Mouse (Mus musculus): ENCODE measurements around the gene Erc2. TPM values are rescaled to one million over a fixed set of nuclear protein-coding genes. Genes with fewer than 3 reads are reported as not detected.

Gene Erc2
- polyA plus RNA-seq, 1 experiment from 2014 or later, result 90.7 TPM

- DNase-seq, result no peak
- Histone ChIP-seq H3K4me1 (ENCODE audit: control insufficient read depth, insufficient read depth, low read length) (no peaks in the 10 kb centered on the region), H3K27ac (replicated peaks; ENCODE audit: low read depth, low read length) (no peak overlapping the region), H3K27me3 (ENCODE audit: control insufficient read depth, insufficient read depth, low read length) (no peaks in the 10 kb centered on the region; the same call in 1 of the 2 replicates), H3K9me3 (ENCODE audit: control insufficient read depth, low read length) (no peaks in the 10 kb centered on the region), H3K9ac (replicated peaks; ENCODE audit: low read length) (no peak overlapping the region), H3K4me2 (ENCODE audit: low read length) (no peak overlapping the region), H3K36me3 (ENCODE audit: control insufficient read depth, insufficient read depth, low read length) (no peaks in the 10 kb centered on the region), H3K4me3 (replicated peaks; ENCODE audit: low read depth, low read length) (no peak overlapping the region)
- 89% methylated on average over 7 of the region's 7 CpGs for WGBS
- no peak for ATAC-seq (ENCODE audit: low FRiP score, low TSS enrichment)
These were observed 821.2 kb downstream of the Erc2 start for GRCm38 (mm10) chr14:28443254-28443944.

- no peak for DNase-seq
- no peaks in the 10 kb centered on the region; the same call in 1 of the 2 replicates for H3K27me3 ChIP-seq (ENCODE audit: control insufficient read depth, insufficient read depth, low read length)
- no peak overlapping the region for H3K4me2 ChIP-seq (ENCODE audit: low read length)
- no peaks in the 10 kb centered on the region for H3K36me3 ChIP-seq (ENCODE audit: control insufficient read depth, insufficient read depth, low read length)
- no peak overlapping the region for H3K4me3 ChIP-seq (replicated peaks; ENCODE audit: low read depth, low read length)
- no peak for ATAC-seq (ENCODE audit: low FRiP score, low TSS enrichment)
- no peak overlapping the region for H3K9ac ChIP-seq (replicated peaks; ENCODE audit: low read length)
- H3K9me3 ChIP-seq (ENCODE audit: control insufficient read depth, low read length), result no peaks in the 10 kb centered on the region
- H3K4me1 ChIP-seq (ENCODE audit: control insufficient read depth, insufficient read depth, low read length), result peaks cover 10% of the 10 kb centered on the region
- WGBS, result 83% methylated on average over 6 of the region's 6 CpGs
- H3K27ac ChIP-seq (replicated peaks; ENCODE audit: low read depth, low read length), result no peak overlapping the region
These were observed 823.5 kb downstream of the Erc2 start for GRCm38 (mm10) chr14:28445737-28446136.

DNA sequence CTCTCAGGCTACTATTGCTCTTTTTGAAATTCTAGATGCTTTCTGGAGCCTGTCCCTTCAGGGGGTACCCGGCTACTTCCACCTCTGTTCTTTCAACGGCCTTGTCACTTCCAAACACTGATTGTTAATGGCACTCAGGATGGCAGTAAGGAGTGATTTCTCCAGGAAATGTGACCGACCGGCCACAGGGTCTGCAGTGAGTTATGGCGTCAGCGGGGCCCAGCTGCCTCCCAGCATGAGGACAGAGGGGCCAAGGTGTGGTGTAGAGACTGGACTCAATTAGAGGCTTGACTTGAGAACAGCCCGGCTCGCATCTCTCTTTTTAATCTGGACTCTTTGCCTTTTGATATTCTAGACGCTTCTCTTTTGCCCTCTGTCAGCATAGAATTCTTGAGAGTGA lies 829.5 kb downstream of the Erc2 start:
- H3K4me2 ChIP-seq (ENCODE audit: low read length), result no peak overlapping the region
- no peaks in the 10 kb centered on the region; the same call in 1 of the 2 replicates for H3K27me3 ChIP-seq (ENCODE audit: control insufficient read depth, insufficient read depth, low read length)
- DNase-seq (no peak), ATAC-seq (ENCODE audit: low FRiP score, low TSS enrichment) (no peak)
- 58% methylated on average over 9 of the region's 9 CpGs for WGBS
- H3K4me1 ChIP-seq (ENCODE audit: control insufficient read depth, insufficient read depth, low read length), result peaks cover 21% of the 10 kb centered on the region
- H3K9ac ChIP-seq (replicated peaks; ENCODE audit: low read length), result no peak overlapping the region
- H3K4me3 ChIP-seq (replicated peaks; ENCODE audit: low read depth, low read length), result no peak overlapping the region
- H3K27ac ChIP-seq (replicated peaks; ENCODE audit: low read depth, low read length), result 0 out of 2 replicates have a peak overlapping the region, but pooled peaks have one; percentile 10
- no peaks in the 10 kb centered on the region for H3K9me3 ChIP-seq (ENCODE audit: control insufficient read depth, low read length)
- H3K36me3 ChIP-seq (ENCODE audit: control insufficient read depth, insufficient read depth, low read length), result no peaks in the 10 kb centered on the region

GRCm38 (mm10) chr14:28456372-28457076 lies 834.3 kb downstream of the Erc2 start:
- ATAC-seq (ENCODE audit: low FRiP score, low TSS enrichment), result no peak
- H3K27me3 ChIP-seq (ENCODE audit: control insufficient read depth, insufficient read depth, low read length), result no peaks in the 10 kb centered on the region; the same call in 1 of the 2 replicates
- WGBS, result 76% methylated on average over 7 of the region's 7 CpGs
- no peaks in the 10 kb centered on the region for H3K36me3 ChIP-seq (ENCODE audit: control insufficient read depth, insufficient read depth, low read length)
- H3K4me3 ChIP-seq (replicated peaks; ENCODE audit: low read depth, low read length), result no peak overlapping the region
- no peak overlapping the region for H3K9ac ChIP-seq (replicated peaks; ENCODE audit: low read length)
- DNase-seq, result no peak
- no peaks in the 10 kb centered on the region for H3K9me3 ChIP-seq (ENCODE audit: control insufficient read depth, low read length)
- H3K27ac ChIP-seq (replicated peaks; ENCODE audit: low read depth, low read length), result no peak overlapping the region
- no peak overlapping the region for H3K4me2 ChIP-seq (ENCODE audit: low read length)
- peaks cover 3% of the 10 kb centered on the region; the same call in 1 of the 2 replicates for H3K4me1 ChIP-seq (ENCODE audit: control insufficient read depth, insufficient read depth, low read length)

DNA sequence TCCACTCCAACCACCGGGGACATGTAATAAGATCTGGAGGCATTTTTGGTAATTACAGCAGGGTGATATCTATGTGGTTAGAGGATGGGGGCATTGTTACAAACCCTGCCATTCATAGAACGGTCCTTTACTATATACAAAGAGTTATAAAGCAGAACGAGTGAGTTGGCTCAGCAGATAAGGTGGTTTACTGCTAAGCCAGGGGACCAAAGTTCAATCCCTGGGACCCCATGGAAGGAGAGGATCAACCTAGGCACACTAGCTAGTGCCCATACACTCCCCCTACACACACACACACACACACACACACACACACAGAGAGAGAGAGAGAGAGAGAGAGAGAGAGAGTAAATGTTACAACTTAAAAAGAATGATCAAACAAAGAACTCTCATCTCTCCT lies 835.2 kb downstream of the Erc2 start:
- Histone ChIP-seq H3K9ac (replicated peaks; ENCODE audit: low read length) (no peak overlapping the region), H3K27ac (replicated peaks; ENCODE audit: low read depth, low read length) (no peak overlapping the region), H3K4me2 (ENCODE audit: low read length) (no peak overlapping the region), H3K4me3 (replicated peaks; ENCODE audit: low read depth, low read length) (no peak overlapping the region), H3K4me1 (ENCODE audit: control insufficient read depth, insufficient read depth, low read length) (no peaks in the 10 kb centered on the region), H3K9me3 (ENCODE audit: control insufficient read depth, low read length) (no peaks in the 10 kb centered on the region), H3K36me3 (ENCODE audit: control insufficient read depth, insufficient read depth, low read length) (no peaks in the 10 kb centered on the region), H3K27me3 (ENCODE audit: control insufficient read depth, insufficient read depth, low read length) (no peaks in the 10 kb centered on the region; the same call in 1 of the 2 replicates)
- DNase-seq (no peak), ATAC-seq (ENCODE audit: low FRiP score, low TSS enrichment) (no peak)
- WGBS, result 88% methylated on average over 3 of the region's 3 CpGs

DNA sequence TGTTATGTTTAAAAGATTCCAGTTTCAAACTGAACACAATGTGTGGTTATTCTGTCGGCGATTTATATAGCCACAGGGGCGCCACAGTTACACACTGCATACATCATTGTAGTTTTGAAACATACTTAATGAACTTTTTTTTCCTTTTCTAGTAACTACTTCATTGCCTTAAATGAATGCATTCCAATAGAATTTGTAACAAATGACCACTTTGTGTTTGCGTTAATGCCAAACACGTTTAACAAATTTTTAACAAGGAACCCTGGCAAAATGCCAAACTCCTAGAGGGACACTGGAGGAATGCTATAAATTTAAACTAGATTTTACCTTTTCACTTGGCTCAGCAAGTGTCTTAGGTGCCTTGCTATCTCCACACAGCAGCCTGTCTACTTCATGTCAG lies 845.7 kb downstream of the Erc2 start:
- no peak overlapping the region for H3K9ac ChIP-seq (replicated peaks; ENCODE audit: low read length)
- H3K36me3 ChIP-seq (ENCODE audit: control insufficient read depth, insufficient read depth, low read length), result no peaks in the 10 kb centered on the region
- no peaks in the 10 kb centered on the region for H3K9me3 ChIP-seq (ENCODE audit: control insufficient read depth, low read length)
- peaks cover 5% of the 10 kb centered on the region for H3K4me1 ChIP-seq (ENCODE audit: control insufficient read depth, insufficient read depth, low read length)
- ATAC-seq (ENCODE audit: low FRiP score, low TSS enrichment) (no peak), DNase-seq (peak; percentile 46)
- H3K4me2 ChIP-seq (ENCODE audit: low read length), result no peak overlapping the region
- WGBS, result 67% methylated on average over 5 of the region's 5 CpGs
- no peak overlapping the region for H3K27ac ChIP-seq (replicated peaks; ENCODE audit: low read depth, low read length)
- H3K27me3 ChIP-seq (ENCODE audit: control insufficient read depth, insufficient read depth, low read length), result peaks cover 2% of the 10 kb centered on the region; the same call in 1 of the 2 replicates
- H3K4me3 ChIP-seq (replicated peaks; ENCODE audit: low read depth, low read length), result no peak overlapping the region

DNA sequence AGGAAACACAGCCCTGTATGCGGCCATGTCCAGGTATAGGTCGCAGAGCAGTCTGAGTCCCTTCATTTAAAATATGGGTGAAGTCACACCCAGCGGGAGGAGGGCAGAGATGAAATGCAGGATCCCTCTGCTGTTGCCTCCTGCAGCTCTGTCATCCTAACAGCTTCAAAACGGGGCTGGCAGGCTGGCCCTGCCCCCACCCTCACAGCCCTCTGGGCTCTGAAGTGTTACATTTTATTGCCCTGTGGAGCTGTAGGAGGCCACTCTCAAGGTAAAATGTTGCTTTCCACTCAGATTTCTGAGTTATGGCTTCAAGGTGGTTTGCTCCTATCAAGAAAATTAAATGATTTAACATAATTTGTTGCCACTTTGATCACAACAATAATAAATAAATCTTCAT lies 847.5 kb downstream of the Erc2 start:
- no peak for ATAC-seq (ENCODE audit: low FRiP score, low TSS enrichment)
- Histone ChIP-seq H3K4me1 (ENCODE audit: control insufficient read depth, insufficient read depth, low read length) (peaks cover 5% of the 10 kb centered on the region), H3K9ac (replicated peaks; ENCODE audit: low read length) (no peak overlapping the region), H3K36me3 (ENCODE audit: control insufficient read depth, insufficient read depth, low read length) (no peaks in the 10 kb centered on the region), H3K9me3 (ENCODE audit: control insufficient read depth, low read length) (no peaks in the 10 kb centered on the region), H3K27ac (replicated peaks; ENCODE audit: low read depth, low read length) (no peak overlapping the region), H3K4me2 (ENCODE audit: low read length) (no peak overlapping the region), H3K4me3 (replicated peaks; ENCODE audit: low read depth, low read length) (no peak overlapping the region), H3K27me3 (ENCODE audit: control insufficient read depth, insufficient read depth, low read length) (peaks cover 2% of the 10 kb centered on the region; the same call in 1 of the 2 replicates)
- WGBS, result 28% methylated on average over 4 of the region's 4 CpGs
- peak; percentile 31 for DNase-seq

- Histone ChIP-seq H3K4me2 (ENCODE audit: low read length) (no peak overlapping the region), H3K4me3 (replicated peaks; ENCODE audit: low read depth, low read length) (no peak overlapping the region), H3K4me1 (ENCODE audit: control insufficient read depth, insufficient read depth, low read length) (peaks cover 5% of the 10 kb centered on the region), H3K27me3 (ENCODE audit: control insufficient read depth, insufficient read depth, low read length) (peaks cover 2% of the 10 kb centered on the region; the same call in 1 of the 2 replicates), H3K36me3 (ENCODE audit: control insufficient read depth, insufficient read depth, low read length) (no peaks in the 10 kb centered on the region), H3K27ac (replicated peaks; ENCODE audit: low read depth, low read length) (no peak overlapping the region), H3K9me3 (ENCODE audit: control insufficient read depth, low read length) (no peaks in the 10 kb centered on the region), H3K9ac (replicated peaks; ENCODE audit: low read length) (no peak overlapping the region)
- WGBS, result 69% methylated on average over 6 of the region's 6 CpGs
- DNase-seq (no peak), ATAC-seq (ENCODE audit: low FRiP score, low TSS enrichment) (no peak)
These were observed 848.0 kb downstream of the Erc2 start for GRCm38 (mm10) chr14:28470212-28470611.

Measured in midbrain, embryonic 14.5 days (tissue).